22 mouse cellular contexts compared by ENCODE assay signal in the genomic region with DNA sequence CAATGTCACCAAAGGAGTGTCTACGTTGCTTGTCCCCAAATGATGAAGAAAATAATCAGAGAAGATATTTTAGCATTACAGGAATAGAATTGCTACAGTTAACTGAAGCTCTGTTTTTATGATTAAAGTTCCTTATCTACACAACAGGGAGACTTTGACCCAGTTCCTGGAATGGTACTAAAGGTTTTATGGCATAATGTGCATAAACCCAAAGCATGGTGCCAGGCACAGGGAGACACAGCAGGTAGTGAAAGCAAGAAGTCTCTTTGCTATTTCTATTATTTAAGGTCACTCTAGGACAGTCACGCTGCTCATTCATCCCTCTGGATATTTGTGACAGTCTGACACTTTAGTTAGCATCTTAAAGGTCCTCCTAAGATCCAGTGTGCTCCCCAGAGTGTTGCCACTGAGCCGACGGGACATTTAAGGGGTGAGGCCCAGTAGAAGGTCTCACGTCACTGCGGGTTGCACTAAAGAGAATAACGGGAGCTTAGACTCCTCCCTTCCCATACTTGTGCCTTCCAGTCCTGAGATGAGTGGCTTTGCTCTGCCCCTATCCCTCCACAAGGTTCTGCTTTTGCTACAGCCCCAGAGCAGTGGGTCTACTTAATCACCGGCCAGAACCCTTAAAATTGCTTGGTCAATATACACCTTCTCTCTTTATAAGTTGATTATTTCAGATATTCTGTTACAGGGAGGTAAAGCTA. TPM values are rescaled to one million over a fixed set of nuclear protein-coding genes. Genes with fewer than 3 reads are reported as not detected.
DNase-seq lines count a peak whose midpoint lies in the region; ATAC-seq and TF ChIP-seq lines count a peak whose summit lies in the region.
"Had no signal": no experiment of that assay in that cellular context is flagged by ENCODE, and none has a peak within 500 bp of the region (broad histone marks: within the 10 kb centered on the region; RNA-seq: fewer than 3 reads in every experiment).

No protein-coding gene starts in this region.

- H3K27ac ChIP-seq in intestine, postnatal 0 days (ENCODE audit: low read depth, low read length), result peak overlapping the region; percentile 50; the same call in 1 of the 2 replicates
- H3K27ac ChIP-seq in small intestine, adult 2 months (ENCODE audit: insufficient read depth, low read depth, low read length), result peak overlapping the region; percentile 87
- H3K27ac ChIP-seq: embryonic facial prominence, embryonic 10.5 days; embryonic facial prominence, embryonic 13.5 days; forebrain, embryonic 12.5 days; forebrain, embryonic 15.5 days; hindbrain, embryonic 12.5 days; hindbrain, embryonic 15.5 days had no signal

- H3K36me3 ChIP-seq in intestine, postnatal 0 days (ENCODE audit: control insufficient read depth, insufficient read depth), result no peaks in the 10 kb centered on the region
- no peaks in the 10 kb centered on the region for H3K36me3 ChIP-seq in small intestine, adult 2 months (ENCODE audit: control insufficient read depth, insufficient read depth, low read length)
- H3K36me3 ChIP-seq: embryonic facial prominence, embryonic 10.5 days; embryonic facial prominence, embryonic 13.5 days; forebrain, embryonic 12.5 days; forebrain, embryonic 15.5 days; hindbrain, embryonic 12.5 days; hindbrain, embryonic 15.5 days had no signal

- H3K9ac ChIP-seq in intestine, postnatal 0 days (ENCODE audit: low read depth, low read length), result no peak overlapping the region
- H3K9ac ChIP-seq: embryonic facial prominence, embryonic 13.5 days; forebrain, embryonic 12.5 days; forebrain, embryonic 15.5 days; hindbrain, embryonic 12.5 days; hindbrain, embryonic 15.5 days had no signal

- WGBS in intestine, postnatal 0 days, result 38% methylated on average over 8 of the region's 8 CpGs
- WGBS in small intestine, adult 2 months, result 32% methylated on average over 8 of the region's 8 CpGs

- TF ChIP-seq POLR2A in small intestine, adult 2 months (IDR thresholded peaks at IDR 0.05; ENCODE audit: low read depth, low read length), result no peak

- peak overlapping the region; percentile 48 for H3K4me2 ChIP-seq in intestine, postnatal 0 days (replicated peaks; ENCODE audit: low read depth)
- H3K4me2 ChIP-seq: embryonic facial prominence, embryonic 13.5 days; forebrain, embryonic 12.5 days; forebrain, embryonic 15.5 days; heart, embryonic 11.5 days; hindbrain, embryonic 12.5 days; hindbrain, embryonic 15.5 days had no signal

- no peaks in the 10 kb centered on the region for H3K9me3 ChIP-seq in intestine, postnatal 0 days (ENCODE audit: control insufficient read depth)
- H3K9me3 ChIP-seq: embryonic facial prominence, embryonic 10.5 days; embryonic facial prominence, embryonic 13.5 days; forebrain, embryonic 12.5 days; forebrain, embryonic 15.5 days; hindbrain, embryonic 12.5 days; hindbrain, embryonic 15.5 days had no signal

- 0 out of 2 replicates have a peak, but pooled peaks have one; percentile 25 for ATAC-seq in common myeloid progenitor, adult 5-6 weeks (replicated peaks; ENCODE audit: low read depth, poor library complexity, severe bottlenecking)
- ATAC-seq in intestine, postnatal 0 days, result peak; percentile 92
- no peak for ATAC-seq in activated CD4-positive, CD25-positive, alpha-beta regulatory T cell, adult 4 months
- ATAC-seq: forebrain, embryonic 15.5 days had no signal

- TF ChIP-seq CTCF in intestine, postnatal 0 days (IDR thresholded peaks at IDR 0.05; ENCODE audit: low read depth), result no peak
- TF ChIP-seq CTCF in small intestine, adult 2 months (IDR thresholded peaks at IDR 0.05; ENCODE audit: extremely low read depth, insufficient read length, insufficient replicate concordance, low read depth, low read length), result no peak

- H3K4me3 ChIP-seq in intestine, postnatal 0 days (ENCODE audit: low read depth, low read length), result no peak overlapping the region
- H3K4me3 ChIP-seq in small intestine, adult 2 months (ENCODE audit: low read depth, low read length), result peak overlapping the region; percentile 32; the same call in 1 of the 2 replicates
- H3K4me3 ChIP-seq: embryonic facial prominence, embryonic 10.5 days; embryonic facial prominence, embryonic 13.5 days; erythroblast, embryonic 14.5 days; forebrain, embryonic 12.5 days; forebrain, embryonic 15.5 days; hindbrain, embryonic 12.5 days; hindbrain, embryonic 15.5 days had no signal

- peak; percentile 55 for DNase-seq in heart, adult 11 months
- no peak for DNase-seq in heart, adult 18-20 months
- no peak for DNase-seq in natural killer cell, adult 2 months (ENCODE audit: low spot score in 2 of 2)
- DNase-seq: adrenal gland, postnatal 10 days; adrenal gland, postnatal 36 days; cerebellum, adult 18-20 months; cerebellum, adult 9-10 months; cerebellum, postnatal 25 days; embryo, embryonic 11 days; gastrocnemius, postnatal 25 days had no signal

- 0 out of 2 replicates have a peak, but pooled peaks cover 2% of the 10 kb centered on the region for H3K4me1 ChIP-seq in intestine, postnatal 0 days (replicated peaks; ENCODE audit: control insufficient read depth, insufficient read depth, low read length)
- peaks cover 16% of the 10 kb centered on the region for H3K4me1 ChIP-seq in small intestine, adult 2 months (ENCODE audit: control insufficient read depth, insufficient read depth, insufficient read length, low read length)
- H3K4me1 ChIP-seq: embryonic facial prominence, embryonic 10.5 days; forebrain, embryonic 12.5 days; forebrain, embryonic 15.5 days; hindbrain, embryonic 12.5 days; hindbrain, embryonic 15.5 days had no signal

- no peaks in the 10 kb centered on the region for H3K27me3 ChIP-seq in intestine, postnatal 0 days (replicated peaks; ENCODE audit: control insufficient read depth, insufficient read depth, low read length)
- H3K27me3 ChIP-seq in small intestine, adult 2 months (ENCODE audit: control insufficient read depth, insufficient read depth, low read length), result no peaks in the 10 kb centered on the region
- H3K27me3 ChIP-seq: embryonic facial prominence, embryonic 13.5 days; forebrain, embryonic 12.5 days; forebrain, embryonic 15.5 days; hindbrain, embryonic 12.5 days; hindbrain, embryonic 15.5 days had no signal

RNA-seq across cellular contexts. Expression of gene Ly75, which starts 47.4 kb away (rescaled TPM):
- total RNA-seq in heart, adult 18-20 months (2021), result 1 to 10 TPM; 1.1 to 1.6 TPM
- 3.9 and 4.3 TPM in 2 replicates for total RNA-seq in common myeloid progenitor, adult 5-6 weeks (2017)
- polyA plus RNA-seq in intestine, postnatal 0 days (2015; fragmentation: Nextera tagmentation; extraction: Ambion mirVana), result 2.2 and 2.9 TPM in 2 replicates
- polyA plus RNA-seq in small intestine, adult 2 months (2012; rRNA removed), result 2.1 and 4.4 TPM in 2 replicates
- 10 to 100 TPM; 13.9 to 15.7 TPM for polyA plus RNA-seq in activated CD4-positive, CD25-positive, alpha-beta regulatory T cell, adult 4 months (2017; shearing (Covaris generic))
- polyA plus RNA-seq: erythroblast, embryonic 14.5 days had no signal
